Mouse (Mus musculus) bone marrow, adult 2 months (tissue): ENCODE results near the gene Med15.
A peak's percentile ranks its signal among the peaks of the same experiment; 100 is the strongest.

Source experiments
- CTCF ChIP-seq: fragments of 200-500 bp; IDR thresholded peaks from 2 replicates; pipeline ENCODE4 v1.5.1; 2011; ENCODE audit warnings: low read length, control low read depth; ENCODE audit not compliant: control insufficient read depth, insufficient read depth
- POLR2A ChIP-seq: fragments of 200-500 bp; IDR thresholded peaks from 2 replicates; pipeline ENCODE4 v1.6.1; 2011; ENCODE audit warnings: low read depth, mild to moderate bottlenecking, control low read depth, low read length, borderline replicate concordance; ENCODE audit not compliant: control insufficient read depth

DNA sequence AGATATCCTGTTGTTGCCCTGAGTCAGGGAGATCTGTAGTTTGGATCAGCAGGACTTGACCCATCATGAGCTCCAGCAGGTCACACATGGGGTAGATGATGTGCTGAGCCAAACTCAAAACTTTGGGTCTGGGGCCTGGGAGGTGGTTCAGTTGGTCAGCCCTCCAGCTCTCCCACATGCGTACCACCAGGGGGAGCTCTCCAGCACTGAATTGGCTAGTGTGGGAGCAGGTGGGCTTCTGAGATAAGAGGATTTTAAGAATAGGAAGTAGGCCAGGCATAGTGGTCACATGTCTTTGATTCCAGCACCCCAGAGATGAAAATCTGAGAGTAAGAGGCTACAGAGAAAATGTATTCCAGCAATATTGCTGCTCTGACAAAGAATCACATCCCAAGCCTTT, 11.8 kb upstream of the Med15 start:
- no peak for TF ChIP-seq POLR2A
- peak; percentile 81 for TF ChIP-seq CTCF
